ENCODE assay signal across 8 mouse cellular contexts in the genomic region with DNA sequence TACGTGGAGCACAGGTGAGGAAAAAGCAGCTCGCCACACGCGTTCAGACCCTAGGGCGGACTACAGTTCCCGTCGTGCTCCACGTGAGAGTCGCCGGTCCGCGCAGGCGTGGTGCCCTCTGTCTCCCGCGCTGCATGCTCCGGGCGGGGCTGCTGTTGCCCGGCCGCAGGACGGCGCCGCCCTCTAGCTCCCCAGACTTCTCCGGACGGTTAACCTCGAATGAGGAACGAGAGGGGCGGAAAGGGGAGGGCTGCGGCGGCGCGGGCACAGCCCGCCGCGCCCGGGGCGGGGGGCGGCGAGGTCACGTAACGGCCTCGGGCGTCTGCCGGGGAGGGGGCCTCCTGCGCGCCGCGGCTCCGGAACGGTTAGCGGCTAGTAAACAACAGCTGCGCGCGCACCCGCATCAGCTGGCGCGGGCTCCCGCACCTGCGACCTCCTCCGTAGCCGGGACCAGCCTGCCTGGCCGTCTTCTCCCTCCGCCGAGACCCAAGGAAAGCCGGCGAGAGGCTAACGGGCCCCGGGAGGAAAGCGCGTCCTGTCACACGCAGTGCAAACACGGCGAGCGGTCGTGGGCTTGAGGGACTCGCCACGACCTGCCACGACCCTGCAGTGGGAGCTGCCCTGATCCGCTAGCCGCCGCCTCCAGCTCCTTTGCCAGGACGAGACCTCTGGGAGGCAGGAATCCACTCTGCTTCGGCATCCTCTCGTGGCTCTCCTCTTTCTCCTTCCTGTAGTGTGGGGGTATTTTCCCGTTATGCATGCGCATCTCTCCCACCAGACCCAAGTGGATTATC. TPM values are rescaled to one million over a fixed set of nuclear protein-coding genes. Genes with fewer than 3 reads are reported as not detected.
DNase-seq lines count a peak whose midpoint lies in the region; ATAC-seq lines count a peak whose summit lies in the region.

Gene Slc12a6, plus strand, starts transcription at position 378 of the 794 bp plus-strand sequence.

- no peaks in the 10 kb centered on the region for H3K27me3 ChIP-seq in intestine, embryonic 14.5 days (replicated peaks; ENCODE audit: control insufficient read depth, insufficient read depth, low read length)

- peak; percentile 88 for DNase-seq in adipocyte (ENCODE audit: low spot score)
- DNase-seq in embryo, embryonic 10 days (ENCODE audit: low spot score) = peak; percentile 95
- peak; percentile 95 for DNase-seq in gastrocnemius, postnatal 14 days
- peak; percentile 93 for DNase-seq in intestine, embryonic 14.5 days (ENCODE audit: low spot score)
- peak; percentile 89 to 92 for DNase-seq in left cerebral cortex, postnatal 14 days (ENCODE audit: low spot score in 2 of 2)
- peak; percentile 91 for DNase-seq in mesoderm, embryonic 11.5 days (ENCODE audit: low read depth, low spot score)
- peak; percentile 89 for DNase-seq in right cerebral cortex, postnatal 36 days (ENCODE audit: low spot score in 2 of 2)
- peak; percentile 95 for DNase-seq in yolk sac, embryonic 10.5 days (ENCODE audit: low spot score)

- H3K4me1 ChIP-seq in intestine, embryonic 14.5 days (replicated peaks; ENCODE audit: control insufficient read depth, insufficient read depth, low read length) = peaks cover 17% of the 10 kb centered on the region

- WGBS in intestine, embryonic 14.5 days = under 1% methylated on average over 83 of the region's 85 CpGs

- H3K9me3 ChIP-seq in intestine, embryonic 14.5 days (ENCODE audit: control insufficient read depth, low read length) = no peaks in the 10 kb centered on the region

- H3K27ac ChIP-seq in intestine, embryonic 14.5 days (ENCODE audit: low read depth) = peak within 1 kb of the TSS; percentile 81

- no peaks in the 10 kb centered on the region for H3K36me3 ChIP-seq in intestine, embryonic 14.5 days (ENCODE audit: control insufficient read depth, insufficient read depth, low read length)

- H3K4me2 ChIP-seq in intestine, embryonic 14.5 days (ENCODE audit: low read length) = peak within 1 kb of the TSS; percentile 61

- peak within 1 kb of the TSS; percentile 84 for H3K4me3 ChIP-seq in intestine, embryonic 14.5 days (ENCODE audit: low read depth, low read length)

- peak; percentile 94 for ATAC-seq in intestine, embryonic 14.5 days (replicated peaks; ENCODE audit: low FRiP score, low TSS enrichment, low read depth)

- intact Hi-C loops in gastrocnemius, postnatal 14 days (cut with DNase I; ENCODE audit: low total_unique reads) = loop anchor here (10.0 kb wide), 1 partner anchor 69 kb away; no protein-coding TSS in a partner anchor
- intact Hi-C loops in left cerebral cortex, postnatal 14 days (cut with DNase I) = loop anchor here (5.0 to 10.0 kb wide), 3 partner anchors 69 to 189 kb away; partner anchors contain the start of genes Emc4 and Emc7

- peak within 1 kb of the TSS; percentile 71 for H3K9ac ChIP-seq in intestine, embryonic 14.5 days (ENCODE audit: low read length)

RNA-seq across cellular contexts. Expression of gene Slc12a6, which starts in this region (rescaled TPM):
- total RNA-seq in gastrocnemius, postnatal 14 days (2021) = 10 to 100 TPM; 20.4 to 25.2 TPM
- polyA plus RNA-seq in intestine, embryonic 14.5 days (2014; fragmentation: Nextera tagmentation; extraction: Ambion mirVana) = 17.7 and 18.1 TPM in 2 replicates
- total RNA-seq in left cerebral cortex, postnatal 14 days (2021) = 100 to 1,000 TPM; 114 to 125 TPM

Comparison
In these comparisons a context has a peak if more than half of its experiments do, and no peak if none do; other contexts are left out.
1. Peak in every context shown above with its lines: DNase-seq, ATAC-seq, H3K4me3 ChIP-seq and H3K27ac ChIP-seq.
2. RNA of gene Slc12a6 (total RNA-seq): 114 to 125 TPM in left cerebral cortex, postnatal 14 days; 20.4 to 25.2 TPM in gastrocnemius, postnatal 14 days; every median in the first group is over 4 times any median in the second.